Mouse (Mus musculus) intestine, embryonic 16.5 days (tissue): Measurements from ENCODE around the gene Ccdc74a. TPM values are rescaled to one million over a fixed set of nuclear protein-coding genes. Genes with fewer than 3 reads are reported as not detected.
"Not testable (repeated sequence)": the region's sequence is repeated elsewhere in the genome, so short reads cannot be mapped to it uniquely, and the experiment has no call there.

Experiments used
- ATAC-seq: fragments of 200-750 bp; cut with Nextera tagmentation; 2 replicates; pipeline ENCODE4 v1.8.0; 2017; ENCODE audit warnings: moderate TSS enrichment, moderate library complexity
- H3K27ac ChIP-seq: fragments of 300-500 bp; sonication (generic); 2 replicates; pipeline ENCODE4 v1.5.1; 2014; ENCODE audit warnings: mild to moderate bottlenecking, low read length
- H3K27me3 ChIP-seq: fragments of 300-500 bp; sonication (generic); replicated peaks from 2 replicates; pipeline ENCODE4 v1.6.1; 2014; ENCODE audit warnings: low read length, control low read depth, mixed read lengths; ENCODE audit not compliant: control insufficient read depth, insufficient read depth
- H3K36me3 ChIP-seq: fragments of 300-500 bp; sonication (generic); 2 replicates; pipeline ENCODE4 v1.6.1; 2014; ENCODE audit warnings: low read length, control low read depth; ENCODE audit not compliant: control insufficient read depth, insufficient read depth
- H3K4me1 ChIP-seq: fragments of 300-500 bp; sonication (generic); 2 replicates; pipeline ENCODE4 v1.6.1; 2014; ENCODE audit warnings: low read length, control low read depth, mixed read lengths; ENCODE audit not compliant: control insufficient read depth, insufficient read depth
- H3K4me2 ChIP-seq: fragments of 300-500 bp; sonication (generic); 2 replicates; pipeline ENCODE4 v1.6.1; 2014; ENCODE audit warnings: low read depth, low read length, control low read depth
- H3K4me3 ChIP-seq: fragments of 300-500 bp; sonication (generic); 2 replicates; pipeline ENCODE4 v1.5.1; 2014; ENCODE audit warnings: mild to moderate bottlenecking, low read length
- H3K9ac ChIP-seq: fragments of 300-500 bp; sonication (generic); 2 replicates; pipeline ENCODE4 v1.6.1; 2014; ENCODE audit warnings: low read depth, low read length
- H3K9me3 ChIP-seq: fragments of 300-500 bp; sonication (generic); 2 replicates; pipeline ENCODE4 v1.6.1; 2016; ENCODE audit warnings: low read length, control low read depth; ENCODE audit not compliant: control insufficient read depth
- WGBS: fragments of 180-500 bp; shearing (Covaris S2); extraction: QIAGEN DNeasy Blood & Tissue Kit; methylation state at CpG from one replicate; pipeline ENCODE4 v1.1.7; 2014; 5-methylcytosine and 5-hydroxymethylcytosine counted together
- polyA plus RNA-seq: library from polyadenylated mRNA; unstranded; fragments of >200 nt; fragmentation: Nextera tagmentation; extraction: Ambion mirVana; gene quantifications from 2 replicates; pipeline ENCODE4 v1.2.1, GENCODE M21; 2015

Ccdc74a gene
- 5.0 and 5.3 TPM in 2 replicates for polyA plus RNA-seq

- WGBS: 2% methylated on average over 65 of the region's 65 CpGs
- Histone ChIP-seq H3K36me3 (peaks cover 13% of the 10 kb centered on the region), H3K27me3 (no peaks in the 10 kb centered on the region), H3K27ac (peak within 1 kb of the TSS; percentile 59), H3K4me1 (peaks cover 7% of the 10 kb centered on the region; the same call in 1 of the 2 replicates), H3K9ac (peak within 1 kb of the TSS; percentile 69), H3K9me3 (no peaks in the 10 kb centered on the region), H3K4me2 (peak within 1 kb of the TSS; percentile 89), H3K4me3 (peak within 1 kb of the TSS; percentile 56)
- ATAC-seq: peak; percentile 98
These were observed at the start of gene Ccdc74a for GRCm38 (mm10) chr16:17646310-17647114. Gene Ccdc74a (plus strand): TSS chr16:17646470.

- ATAC-seq: no peak
- H3K9me3 ChIP-seq: no peaks in the 10 kb centered on the region
- no peaks in the 10 kb centered on the region for H3K4me1 ChIP-seq
- H3K36me3 ChIP-seq: no peaks in the 10 kb centered on the region
- WGBS: 50% methylated on average over 3 of the region's 3 CpGs
- no peak overlapping the region for H3K27ac ChIP-seq
- H3K9ac ChIP-seq: no peak overlapping the region
- no peaks in the 10 kb centered on the region for H3K27me3 ChIP-seq
- H3K4me2 ChIP-seq: no peak overlapping the region
- H3K4me3 ChIP-seq: no peak overlapping the region
These were observed 45.2 kb upstream of the Ccdc74a start for GRCm38 (mm10) chr16:17600944-17601562.

- no peak overlapping the region for H3K9ac ChIP-seq
- no peak overlapping the region for H3K4me3 ChIP-seq
- H3K36me3 ChIP-seq: no peaks in the 10 kb centered on the region
- H3K27me3 ChIP-seq: no peaks in the 10 kb centered on the region
- no peaks in the 10 kb centered on the region for H3K4me1 ChIP-seq
- H3K9me3 ChIP-seq: no peaks in the 10 kb centered on the region
- no peak overlapping the region for H3K27ac ChIP-seq
- no peak for ATAC-seq
- H3K4me2 ChIP-seq: no peak overlapping the region
- 67% methylated on average over 4 of the region's 4 CpGs for WGBS
These were observed 41.3 kb upstream of the Ccdc74a start for GRCm38 (mm10) chr16:17604941-17605340.

GRCm38 (mm10) chr16:17605684-17606083 is 40.6 kb upstream of the Ccdc74a start:
- Histone ChIP-seq H3K4me3 (no peak overlapping the region), H3K9ac (no peak overlapping the region), H3K36me3 (no peaks in the 10 kb centered on the region), H3K4me2 (no peak overlapping the region), H3K27ac (no peak overlapping the region), H3K27me3 (no peaks in the 10 kb centered on the region), H3K9me3 (no peaks in the 10 kb centered on the region), H3K4me1 (no peaks in the 10 kb centered on the region)
- WGBS: 74% methylated on average over 5 of the region's 5 CpGs
- no peak for ATAC-seq

GRCm38 (mm10) chr16:17611383-17611782 is 34.9 kb upstream of the Ccdc74a start:
- no peak overlapping the region for H3K9ac ChIP-seq
- no peak overlapping the region for H3K4me3 ChIP-seq
- no peaks in the 10 kb centered on the region for H3K4me1 ChIP-seq
- 66% methylated on average over 4 of the region's 4 CpGs for WGBS
- no peak for ATAC-seq
- no peak overlapping the region for H3K27ac ChIP-seq
- H3K9me3 ChIP-seq: no peaks in the 10 kb centered on the region
- H3K27me3 ChIP-seq: no peaks in the 10 kb centered on the region
- no peak overlapping the region for H3K4me2 ChIP-seq
- H3K36me3 ChIP-seq: no peaks in the 10 kb centered on the region

- not testable (repeated sequence) for H3K27ac ChIP-seq, H3K9me3 ChIP-seq, H3K9ac ChIP-seq, ATAC-seq, H3K4me3 ChIP-seq, H3K4me1 ChIP-seq, H3K27me3 ChIP-seq, H3K36me3 ChIP-seq, H3K4me2 ChIP-seq
- 89% methylated on average over 6 of the region's 6 CpGs for whole genome bisulfite sequencing
These were observed 31.5 kb upstream of the Ccdc74a start for GRCm38 (mm10) chr16:17614740-17615139.

- H3K36me3 ChIP-seq: no peaks in the 10 kb centered on the region
- H3K9me3 ChIP-seq: no peaks in the 10 kb centered on the region
- H3K27ac ChIP-seq: no peak overlapping the region
- no peak overlapping the region for H3K9ac ChIP-seq
- H3K4me1 ChIP-seq: peaks cover 10% of the 10 kb centered on the region
- ATAC-seq: no peak
- WGBS: 77% methylated on average over 5 of the region's 5 CpGs
- H3K4me2 ChIP-seq: no peak overlapping the region
- no peak overlapping the region for H3K4me3 ChIP-seq
- no peaks in the 10 kb centered on the region for H3K27me3 ChIP-seq
These were observed 30.1 kb upstream of the Ccdc74a start for GRCm38 (mm10) chr16:17616212-17616611.

- peak; percentile 69 for ATAC-seq
- H3K9me3 ChIP-seq: no peaks in the 10 kb centered on the region
- peak overlapping the region; percentile 21 for H3K4me2 ChIP-seq
- H3K4me3 ChIP-seq: no peak overlapping the region
- H3K36me3 ChIP-seq: no peaks in the 10 kb centered on the region
- no peak overlapping the region for H3K27ac ChIP-seq
- H3K9ac ChIP-seq: no peak overlapping the region
- H3K27me3 ChIP-seq: no peaks in the 10 kb centered on the region
- WGBS: 13% methylated on average over 13 of the region's 13 CpGs
- H3K4me1 ChIP-seq: peaks cover 10% of the 10 kb centered on the region
These were observed 28.2 kb upstream of the Ccdc74a start for GRCm38 (mm10) chr16:17617922-17618565.
